In genomic region chr11:86532834-86533233, GRCm38 (mm10) we compare ENCODE assay signal across 7 mouse cellular contexts. TPM values are rescaled to one million over a fixed set of nuclear protein-coding genes. Genes with fewer than 3 reads are reported as not detected.
DNase-seq lines count a peak whose midpoint lies in the region; TF ChIP-seq lines count a peak whose summit lies in the region.

No protein-coding gene starts in this region.

- TF ChIP-seq POLR2A in brain, embryonic 14.5 days (IDR thresholded peaks at IDR 0.05; ENCODE audit: borderline replicate concordance, extremely low read depth, insufficient read depth, insufficient read length, poor library complexity, severe bottlenecking), result no peak

- peaks cover 1% of the 10 kb centered on the region; the same call in 1 of the 2 replicates for H3K36me3 ChIP-seq in ES-E14 (ENCODE audit: control insufficient read depth, insufficient read depth, low read length, poor library complexity, severe bottlenecking)

- no peak overlapping the region for H3K9ac ChIP-seq in ES-E14 (ENCODE audit: insufficient read depth, low read depth, low read length, poor library complexity, severe bottlenecking)

- H3K4me1 ChIP-seq in ES-E14 (ENCODE audit: control insufficient read depth in 2 of 2, insufficient read depth in 2 of 2, low read length in 2 of 2, poor library complexity in 1 of 2), result no peaks in the 10 kb centered on the region

- intact Hi-C loops in left cerebral cortex, adult 2 months (cut with DNase I), result no loop called here
- intact Hi-C loops in left cerebral cortex, postnatal 36 days (cut with DNase I), result no loop called here

- no peak for DNase-seq in left cerebral cortex, adult 2 months (ENCODE audit: extremely low spot score in 1 of 2, low spot score in 2 of 2)
- DNase-seq in left cerebral cortex, postnatal 36 days (ENCODE audit: low spot score in 2 of 2), result no peak
- DNase-seq in ES-E14 (ENCODE audit: low read depth, low spot score), result peak; percentile 24
- DNase-seq in brain, embryonic 14.5 days (ENCODE audit: low read depth), result peak; percentile 22
- peak; percentile 34 for DNase-seq in lung, postnatal 14 days
- DNase-seq in urinary bladder, postnatal 25 days (ENCODE audit: low spot score), result no peak
- no peak for DNase-seq in ovary, postnatal 14 days (ENCODE audit: low spot score)

- H3K4me3 ChIP-seq in left cerebral cortex, adult 2 months, result no peak overlapping the region
- H3K4me3 ChIP-seq in ES-E14 (ENCODE audit: insufficient read depth in 1 of 2, low read depth in 1 of 2, low read length in 2 of 2, poor library complexity in 1 of 2, severe bottlenecking in 1 of 2), result no peak overlapping the region

- H3K9me3 ChIP-seq in ES-E14 (ENCODE audit: control insufficient read depth, insufficient read depth, low read depth, low read length), result no peaks in the 10 kb centered on the region

- in situ Hi-C loops in ES-E14 (cut with MboI; ENCODE audit: low sequenced_read_pairs in 2 of 2, unreplicated experiment in 2 of 2), result no loop called here

- TF ChIP-seq CTCF in left cerebral cortex, adult 2 months (IDR thresholded peaks at IDR 0.05), result peak; percentile 79
- TF ChIP-seq CTCF in brain, embryonic 14.5 days (IDR thresholded peaks at IDR 0.05; ENCODE audit: borderline replicate concordance, extremely low read depth, insufficient read depth, insufficient read length), result peak; percentile 57; the same call in 1 of the 2 replicates

- no peak overlapping the region for H3K27ac ChIP-seq in left cerebral cortex, adult 2 months
- no peak overlapping the region for H3K27ac ChIP-seq in ES-E14 (ENCODE audit: insufficient read depth, low read depth, low read length, poor library complexity, severe bottlenecking)

TF ChIP-seq in ES-E14, 5 proteins besides CTCF, POLR2A, EP300 and RAD21:
- TF ChIP-seq MAFK (IDR thresholded peaks at IDR 0.05; ENCODE audit: insufficient read depth, low read depth, low read length) (no peak), HCFC1 (IDR thresholded peaks at IDR 0.05; ENCODE audit: borderline replicate concordance, insufficient read depth, low read length) (no peak), ZNF384 (IDR thresholded peaks at IDR 0.05; ENCODE audit: low read depth, low read length) (no peak), ZC3H11A (IDR thresholded peaks at IDR 0.05; ENCODE audit: borderline replicate concordance, low read depth, low read length) (no peak)

RNA-seq across cellular contexts. Expression of gene Rps6kb1, which starts 11.8 kb away (rescaled TPM):
- total RNA-seq in left cerebral cortex, adult 2 months (2021), result 10 to 100 TPM; 38.5 to 39.2 TPM
- 10 to 100 TPM; 33.7 to 38.4 TPM for total RNA-seq in left cerebral cortex, postnatal 36 days (2021)
- 41.4 and 43.1 TPM in 2 replicates for total RNA-seq in ES-E14 (2012; rRNA removed)
- polyA plus RNA-seq in brain, embryonic 14.5 days (2012; rRNA removed), result 25.5 and 28.5 TPM in 2 replicates

RNA-seq across cellular contexts. Expression of gene Tubd1, which starts 12.0 kb away (rescaled TPM):
- total RNA-seq in left cerebral cortex, adult 2 months (2021), result 1 to 10 TPM; 5.3 to 6.8 TPM
- 1 to 10 TPM; 5.3 to 6.1 TPM for total RNA-seq in left cerebral cortex, postnatal 36 days (2021)
- total RNA-seq in ES-E14 (2012; rRNA removed), result 3.0 and 6.5 TPM in 2 replicates
- 4.4 and 6.6 TPM in 2 replicates for polyA plus RNA-seq in brain, embryonic 14.5 days (2012; rRNA removed)

RNA-seq across cellular contexts. Expression of gene Rnft1, which starts 48.4 kb away (rescaled TPM):
- total RNA-seq in left cerebral cortex, adult 2 months (2021), result 10 to 100 TPM; 27.5 to 31.5 TPM
- total RNA-seq in left cerebral cortex, postnatal 36 days (2021), result 10 to 100 TPM; 21.3 to 35.0 TPM
- 33.5 and 34.5 TPM in 2 replicates for total RNA-seq in ES-E14 (2012; rRNA removed)
- 6.3 and 8.3 TPM in 2 replicates for polyA plus RNA-seq in brain, embryonic 14.5 days (2012; rRNA removed)

Comparison
In these comparisons a context has a peak if more than half of its experiments do, and no peak if none do; other contexts are left out.
1. DNase-seq: peak in ES-E14 (single experiment), brain, embryonic 14.5 days (single experiment) and lung, postnatal 14 days (single experiment); none in left cerebral cortex, adult 2 months (0 of 2), left cerebral cortex, postnatal 36 days (0 of 2), urinary bladder, postnatal 25 days (single experiment) and ovary, postnatal 14 days (single experiment).